Mouse (Mus musculus): Measurements from ENCODE around the gene Mtx1. TPM values are rescaled to one million over a fixed set of nuclear protein-coding genes. Genes with fewer than 3 reads are reported as not detected.
"Not testable (repeated sequence)": the region's sequence is repeated elsewhere in the genome, so short reads cannot be mapped to it uniquely, and the experiment has no call there.

The Mtx1 gene
- polyA plus RNA-seq, 1 experiment, result 299 TPM

DNA sequence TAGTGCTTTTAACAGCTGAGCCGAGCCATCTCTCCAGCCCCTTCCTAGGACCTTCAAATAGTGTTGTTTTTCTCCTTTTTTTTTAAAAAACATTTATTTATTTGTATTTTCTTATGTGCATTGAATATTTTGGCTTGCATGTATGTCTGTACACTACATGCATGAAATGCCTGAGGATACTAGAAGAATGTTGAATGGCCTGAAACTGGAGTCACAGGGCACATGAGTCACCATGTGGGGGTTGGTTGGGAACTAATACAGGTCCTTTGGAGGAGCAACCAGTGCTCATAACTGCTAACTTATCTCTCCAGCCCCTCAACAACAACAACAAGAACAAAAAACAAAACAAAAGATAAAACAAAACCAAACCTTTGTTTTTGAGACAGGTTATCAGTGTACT is 63.8 kb downstream of the Mtx1 start:
- Histone ChIP-seq H3K36me3 (replicated peaks; ENCODE audit: low read length) (peaks cover 20% of the 10 kb centered on the region), H3K4me1 (peaks cover 56% of the 10 kb centered on the region), H3K4me3 (replicated peaks) (no peak overlapping the region), H3K9me3 (no peaks in the 10 kb centered on the region), H3K27me3 (replicated peaks) (peaks cover 19% of the 10 kb centered on the region)
- TF ChIP-seq FLI1 (IDR thresholded peaks at IDR 0.05; ENCODE audit: low read length) (no peak), GATA1 (IDR thresholded peaks at IDR 0.05; ENCODE audit: borderline replicate concordance, low read length) (no peak)

DNA sequence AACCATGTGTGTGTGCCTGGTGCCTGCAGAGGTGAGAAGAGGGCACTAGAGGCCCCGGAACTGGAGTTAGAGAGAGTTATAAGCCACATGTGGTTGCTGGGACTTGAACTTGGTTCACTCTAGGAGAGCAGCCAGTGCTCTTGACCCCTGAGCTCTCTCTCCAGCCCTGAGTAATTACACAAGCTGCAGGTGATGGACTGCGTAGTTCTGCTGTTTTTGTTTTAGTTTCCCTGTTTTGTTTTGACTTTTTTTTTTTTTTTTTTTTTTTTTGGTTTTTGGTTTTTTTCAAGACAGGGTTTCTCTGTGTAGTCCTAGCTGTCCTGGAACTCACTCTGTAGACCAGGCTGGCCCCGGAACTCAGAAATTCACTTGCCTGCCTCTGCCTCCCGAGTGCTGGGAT is 65.1 kb downstream of the Mtx1 start:
- Histone ChIP-seq H3K4me3 (replicated peaks) (no peak overlapping the region), H3K9me3 (no peaks in the 10 kb centered on the region), H3K4me1 (peaks cover 52% of the 10 kb centered on the region), H3K27me3 (replicated peaks) (peaks cover 29% of the 10 kb centered on the region), H3K36me3 (replicated peaks; ENCODE audit: low read length) (peaks cover 7% of the 10 kb centered on the region)
- TF ChIP-seq GATA1 (IDR thresholded peaks at IDR 0.05; ENCODE audit: borderline replicate concordance, low read length) (no peak), FLI1 (IDR thresholded peaks at IDR 0.05; ENCODE audit: low read length) (no peak)

DNA sequence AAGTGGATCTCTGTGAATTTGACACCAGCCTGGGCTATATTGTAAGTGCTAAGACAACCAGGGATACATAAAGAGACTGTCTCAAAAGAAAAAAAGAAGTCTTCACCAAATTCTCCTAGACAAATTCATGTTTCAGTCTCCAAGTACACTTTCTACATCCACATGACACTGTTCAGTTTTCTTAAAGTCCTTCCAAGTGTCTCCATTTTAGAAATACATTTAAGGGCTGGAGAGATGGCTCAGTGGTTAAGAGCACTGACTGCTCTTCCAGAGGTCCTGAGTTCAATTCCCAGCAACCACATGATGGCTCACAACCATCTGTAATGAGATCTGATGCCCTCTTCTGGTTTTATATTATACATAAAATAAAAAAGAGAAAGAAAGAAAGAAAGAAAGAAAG is 65.7 kb downstream of the Mtx1 start:
- H3K9me3 ChIP-seq; H3K4me3 ChIP-seq (replicated peaks); H3K36me3 ChIP-seq (replicated peaks; ENCODE audit: low read length): not testable (repeated sequence)
- peaks cover 46% of the 10 kb centered on the region for H3K4me1 ChIP-seq
- peaks cover 29% of the 10 kb centered on the region for H3K27me3 ChIP-seq (replicated peaks)

DNA sequence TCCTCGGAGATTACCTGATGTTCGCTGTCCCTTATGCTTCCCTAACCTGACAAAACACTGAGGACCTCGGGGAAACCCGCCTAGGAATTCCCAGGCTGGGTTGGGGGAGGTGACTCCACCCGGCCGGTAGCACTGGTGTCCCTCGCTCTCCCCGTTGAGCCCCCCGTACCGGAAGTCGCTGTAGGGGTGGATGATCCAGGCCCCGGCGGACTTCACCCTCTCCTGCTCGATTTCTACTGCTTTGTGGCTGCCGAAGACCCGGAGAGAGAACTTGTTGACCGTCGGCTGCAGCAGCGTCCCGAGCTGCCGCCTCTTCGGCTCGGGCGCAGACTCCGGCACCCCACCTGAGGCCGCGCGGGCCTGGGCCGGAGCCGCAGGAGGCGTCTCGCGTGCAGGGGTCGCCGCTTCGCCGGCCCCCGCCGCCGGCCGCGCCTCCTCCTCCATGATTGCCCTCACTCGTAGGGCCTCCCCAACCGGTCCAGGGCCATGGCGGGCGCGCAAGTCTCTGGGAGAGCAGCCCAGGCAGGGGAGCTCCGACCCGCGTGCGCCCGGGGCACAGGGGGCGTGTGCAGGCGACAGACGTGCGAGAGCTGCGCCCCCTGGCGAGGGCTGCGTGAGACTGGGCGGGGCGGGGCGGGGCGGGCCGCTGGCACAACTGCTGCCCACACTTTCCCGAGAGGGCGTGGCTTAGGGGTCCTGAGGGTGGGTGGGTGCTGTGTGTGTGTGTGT is 67.1 kb downstream of the Mtx1 start, which contains the start of gene Hcn3:
Gene Hcn3 (minus strand): TSS at position 581 of the 729 bp plus-strand sequence.
- Histone ChIP-seq H3K9me3 (no peaks in the 10 kb centered on the region), H3K4me1 (peaks cover 37% of the 10 kb centered on the region), H3K27me3 (replicated peaks) (peaks cover 39% of the 10 kb centered on the region), H3K4me3 (replicated peaks) (peak within 1 kb of the TSS; percentile 91), H3K36me3 (replicated peaks; ENCODE audit: low read length) (no peaks in the 10 kb centered on the region)
- TF ChIP-seq FLI1 (IDR thresholded peaks at IDR 0.05; ENCODE audit: low read length), result no peak
- TF ChIP-seq GATA1 (IDR thresholded peaks at IDR 0.05; ENCODE audit: borderline replicate concordance, low read length), result no peak

DNA sequence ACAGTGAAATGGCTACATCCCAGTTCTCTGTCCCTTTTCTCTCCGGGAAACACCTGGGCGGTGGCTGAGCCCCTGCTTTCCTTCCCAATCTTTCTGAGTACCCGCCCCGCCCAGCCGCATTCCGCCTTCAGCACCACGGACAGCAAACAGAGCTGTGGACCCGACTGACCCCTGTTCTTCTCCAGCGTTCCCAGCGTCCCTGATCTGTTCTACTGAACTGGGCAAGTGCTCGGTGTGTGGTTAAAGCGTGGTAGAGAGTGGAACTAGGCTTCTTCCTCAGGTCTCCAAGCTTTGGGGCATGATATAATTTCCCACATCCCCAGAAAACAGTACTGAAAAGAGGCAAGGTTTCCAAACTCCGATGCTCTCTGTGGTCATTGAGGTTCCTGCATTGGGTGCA is 67.7 kb downstream of the Mtx1 start:
- Histone ChIP-seq H3K27me3 (replicated peaks) (peaks cover 42% of the 10 kb centered on the region), H3K9me3 (no peaks in the 10 kb centered on the region), H3K4me3 (replicated peaks) (peak overlapping the region; percentile 91), H3K36me3 (replicated peaks; ENCODE audit: low read length) (no peaks in the 10 kb centered on the region), H3K4me1 (peaks cover 37% of the 10 kb centered on the region)
- TF ChIP-seq FLI1 (IDR thresholded peaks at IDR 0.05; ENCODE audit: low read length) (no peak), GATA1 (IDR thresholded peaks at IDR 0.05; ENCODE audit: borderline replicate concordance, low read length) (no peak)

Other genes starting within 250 kb of the Mtx1 start
- 10.9 and 15.1 TPM in 2 replicates for gene Rusc1, start 133.8 kb downstream of the Mtx1 start, polyA plus RNA-seq (2012; ENCODE audit: insufficient read depth, low replicate concordance)
- gene Gm43738, start 126.0 kb downstream of the Mtx1 start, polyA plus RNA-seq (2012; ENCODE audit: insufficient read depth, low replicate concordance), result 14.8 and 27.6 TPM in 2 replicates
- 48.9 and 51.3 TPM in 2 replicates for gene Fdps, start 125.1 kb downstream of the Mtx1 start, polyA plus RNA-seq (2012; ENCODE audit: insufficient read depth, low replicate concordance)
- gene Pklr, start 90.9 kb downstream of the Mtx1 start, polyA plus RNA-seq (2012; ENCODE audit: insufficient read depth, low replicate concordance), result 0.26 TPM in 1 of 2 replicates, not detected in the other
- 0.36 and 0.68 TPM in 2 replicates for gene Hcn3, start 66.9 kb downstream of the Mtx1 start, polyA plus RNA-seq (2012; ENCODE audit: insufficient read depth, low replicate concordance)
- 12.9 and 13.3 TPM in 2 replicates for gene Clk2, start 62.3 kb downstream of the Mtx1 start, polyA plus RNA-seq (2012; ENCODE audit: insufficient read depth, low replicate concordance)
- 180 and 256 TPM in 2 replicates for gene Scamp3, start 49.6 kb downstream of the Mtx1 start, polyA plus RNA-seq (2012; ENCODE audit: insufficient read depth, low replicate concordance)
- gene Fam189b, start 43.9 kb downstream of the Mtx1 start, polyA plus RNA-seq (2012; ENCODE audit: insufficient read depth, low replicate concordance), result 23.3 and 39.8 TPM in 2 replicates
- 8.5 and 10.8 TPM in 2 replicates for gene Gba, start 24.2 kb downstream of the Mtx1 start, polyA plus RNA-seq (2012; ENCODE audit: insufficient read depth, low replicate concordance)
- 0.07 TPM in 1 of 2 replicates, not detected in the other for gene Thbs3, start 11.9 kb downstream of the Mtx1 start, polyA plus RNA-seq (2012; ENCODE audit: insufficient read depth, low replicate concordance)
- 0.29 and 1.2 TPM in 2 replicates for gene Muc1, start 2.0 kb upstream of the Mtx1 start, polyA plus RNA-seq (2012; ENCODE audit: insufficient read depth, low replicate concordance)
- gene Krtcap2, start 18.9 kb upstream of the Mtx1 start, polyA plus RNA-seq (2012; ENCODE audit: insufficient read depth, low replicate concordance), result 81.0 and 225 TPM in 2 replicates
- gene Trim46, start 19.2 kb upstream of the Mtx1 start, polyA plus RNA-seq (2012; ENCODE audit: insufficient read depth, low replicate concordance), result 1.8 and 2.1 TPM in 2 replicates
- gene Dpm3, start 32.3 kb upstream of the Mtx1 start, polyA plus RNA-seq (2012; ENCODE audit: insufficient read depth, low replicate concordance), result 435 and 701 TPM in 2 replicates
- gene Slc50a1, start 43.5 kb upstream of the Mtx1 start, polyA plus RNA-seq (2012; ENCODE audit: insufficient read depth, low replicate concordance), result 7.0 and 25.0 TPM in 2 replicates
- 0.16 TPM in 1 of 2 replicates, not detected in the other for gene Efna1, start 54.1 kb upstream of the Mtx1 start, polyA plus RNA-seq (2012; ENCODE audit: insufficient read depth, low replicate concordance)
- not detected in 2 replicates for gene Efna3, start 95.9 kb upstream of the Mtx1 start, polyA plus RNA-seq (2012; ENCODE audit: insufficient read depth, low replicate concordance)
- gene Efna4, start 110.9 kb upstream of the Mtx1 start, polyA plus RNA-seq (2012; ENCODE audit: insufficient read depth, low replicate concordance), result 0.29 TPM in 1 of 2 replicates, not detected in the other
- gene Adam15, start 122.9 kb upstream of the Mtx1 start, polyA plus RNA-seq (2012; ENCODE audit: insufficient read depth, low replicate concordance), result 36.8 and 135 TPM in 2 replicates
- gene Dcst2, start 134.9 kb upstream of the Mtx1 start, polyA plus RNA-seq (2012; ENCODE audit: insufficient read depth, low replicate concordance), result not detected in 2 replicates
- not detected in 2 replicates for gene Dcst1, start 138.2 kb upstream of the Mtx1 start, polyA plus RNA-seq (2012; ENCODE audit: insufficient read depth, low replicate concordance)
- gene Zbtb7b, start 167.7 kb upstream of the Mtx1 start, polyA plus RNA-seq (2012; ENCODE audit: insufficient read depth, low replicate concordance), result 76.2 and 120 TPM in 2 replicates
- gene Lenep, start 175.7 kb upstream of the Mtx1 start, polyA plus RNA-seq (2012; ENCODE audit: insufficient read depth, low replicate concordance), result 0.31 and 0.95 TPM in 2 replicates
- gene Flad1, start 184.8 kb upstream of the Mtx1 start, polyA plus RNA-seq (2012; ENCODE audit: insufficient read depth, low replicate concordance), result 23.1 and 23.4 TPM in 2 replicates
- gene Cks1b, start 191.3 kb upstream of the Mtx1 start, polyA plus RNA-seq (2012; ENCODE audit: insufficient read depth, low replicate concordance), result 16.4 and 53.9 TPM in 2 replicates
- gene Shc1, start 191.4 kb upstream of the Mtx1 start, polyA plus RNA-seq (2012; ENCODE audit: insufficient read depth, low replicate concordance), result 22.7 and 67.6 TPM in 2 replicates
- gene Pygo2, start 203.1 kb upstream of the Mtx1 start, polyA plus RNA-seq (2012; ENCODE audit: insufficient read depth, low replicate concordance), result 35.3 and 137 TPM in 2 replicates
- 23.0 and 29.3 TPM in 2 replicates for gene Pbxip1, start 209.6 kb upstream of the Mtx1 start, polyA plus RNA-seq (2012; ENCODE audit: insufficient read depth, low replicate concordance)
- gene Pmvk, start 227.5 kb upstream of the Mtx1 start, polyA plus RNA-seq (2012; ENCODE audit: insufficient read depth, low replicate concordance), result 10.7 and 35.6 TPM in 2 replicates